Mouse (Mus musculus): Measurements from ENCODE around the gene Grb2.

DNA sequence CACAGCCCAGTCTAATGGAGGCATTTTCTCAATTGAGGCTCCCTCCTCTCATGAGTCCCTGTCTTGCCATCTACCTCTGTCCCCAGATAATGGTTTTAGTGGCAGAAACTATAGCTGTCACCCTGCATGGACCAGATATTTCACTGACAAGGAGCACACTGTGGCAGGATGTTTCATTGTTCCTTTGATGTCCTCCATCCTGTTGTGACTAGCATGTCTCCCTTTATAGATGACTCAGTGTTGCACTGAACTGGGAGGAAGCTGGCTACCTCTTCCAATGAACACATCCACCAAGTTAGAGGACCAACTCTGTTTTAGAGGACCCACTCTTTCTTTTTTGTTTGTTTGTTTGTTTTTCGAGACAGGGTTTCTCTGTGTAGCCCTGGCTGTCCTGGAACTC, 37.7 kb upstream of the Grb2 start:
- TF ChIP-seq POLR2A (IDR thresholded peaks at IDR 0.05; ENCODE audit: insufficient read depth, low read depth, low read length): no peak
- TF ChIP-seq CTCF (IDR thresholded peaks at IDR 0.05; ENCODE audit: insufficient read depth, low read depth, low read length): no peak
